Comparison of ENCODE assay signal across 10 mouse cellular contexts in genomic region chrX:155214291-155215136, GRCm38 (mm10). TPM values are rescaled to one million over a fixed set of nuclear protein-coding genes. Genes with fewer than 3 reads are reported as not detected.
DNase-seq lines count a peak whose midpoint lies in the region; ATAC-seq and TF ChIP-seq lines count a peak whose summit lies in the region.
"Had no signal": no experiment of that assay in that cellular context is flagged by ENCODE, and none has a peak within 500 bp of the region (broad histone marks: within the 10 kb centered on the region; RNA-seq: fewer than 3 reads in every experiment).

No protein-coding gene starts in this region.

- peak overlapping the region; percentile 80; the same call in 1 of the 2 replicates for H3K9ac ChIP-seq in CH12.LX (ENCODE audit: insufficient read depth, low read depth)
- no peak overlapping the region for H3K9ac ChIP-seq in embryonic facial prominence, embryonic 14.5 days (ENCODE audit: low read depth, low read length)
- no peak overlapping the region for H3K9ac ChIP-seq in forebrain, embryonic 15.5 days (replicated peaks)
- H3K9ac ChIP-seq: midbrain, embryonic 12.5 days had no signal

- H3K4me3 ChIP-seq in CH12.LX (replicated peaks in 1 of 3; ENCODE audit: low read depth in 2 of 3, low read length in 2 of 3, poor library complexity in 1 of 3): peak overlapping the region; percentile 59 to 72 (median 65)
- peak overlapping the region; percentile 50; the same call in 1 of the 2 replicates for H3K4me3 ChIP-seq in embryonic facial prominence, embryonic 14.5 days (ENCODE audit: low read depth, low read length)
- H3K4me3 ChIP-seq in forebrain, embryonic 15.5 days: no peak overlapping the region

- TF ChIP-seq EP300 in CH12.LX (IDR thresholded peaks at IDR 0.05; ENCODE audit: low read length): no peak

- H3K9me3 ChIP-seq in CH12.LX (replicated peaks; ENCODE audit: low read length): no peaks in the 10 kb centered on the region
- no peaks in the 10 kb centered on the region for H3K9me3 ChIP-seq in embryonic facial prominence, embryonic 14.5 days (ENCODE audit: control insufficient read depth, low read length)
- H3K9me3 ChIP-seq in forebrain, embryonic 15.5 days: no peaks in the 10 kb centered on the region
- H3K9me3 ChIP-seq: midbrain, embryonic 12.5 days had no signal

- dilution Hi-C loops in CH12.LX (cut with MboI; ENCODE audit: extremely low pct_ligation_motif_present, extremely low pct_unique_long_range_greater_than_20kb, low sequenced_read_pairs): no loop called here

- DNase-seq in kidney, adult 9 months: peak; percentile 36
- DNase-seq in kidney, postnatal 10 days: no peak
- no peak for DNase-seq in CH12.LX (ENCODE audit: extremely low read depth)
- DNase-seq in embryonic facial prominence, embryonic 14.5 days (ENCODE audit: low spot score): no peak
- peak; percentile 37 for DNase-seq in lung, postnatal 10 days
- DNase-seq in adrenal gland, postnatal 14 days: no peak
- no peak for DNase-seq in thymus, postnatal 36 days
- DNase-seq: layer of hippocampus, postnatal 36 days had no signal

- H3K27ac ChIP-seq in CH12.LX (ENCODE audit: insufficient read depth, low read depth): no peak overlapping the region
- H3K27ac ChIP-seq in embryonic facial prominence, embryonic 14.5 days (replicated peaks; ENCODE audit: low read depth, low read length): no peak overlapping the region
- H3K27ac ChIP-seq in forebrain, embryonic 15.5 days (replicated peaks): no peak overlapping the region
- H3K27ac ChIP-seq: midbrain, embryonic 12.5 days had no signal

- peaks cover 10% of the 10 kb centered on the region for H3K79me2 ChIP-seq in CH12.LX (replicated peaks; ENCODE audit: control insufficient read depth, extremely low read depth, insufficient read depth, poor library complexity, severe bottlenecking)

- H3K4me1 ChIP-seq in CH12.LX (ENCODE audit: control insufficient read depth in 1 of 2, insufficient read depth in 2 of 2): no peaks in the 10 kb centered on the region; a peak in 1 of 4 replicates
- no peaks in the 10 kb centered on the region for H3K4me1 ChIP-seq in embryonic facial prominence, embryonic 14.5 days (ENCODE audit: control insufficient read depth, insufficient read depth, low read length)
- H3K4me1 ChIP-seq in forebrain, embryonic 15.5 days: no peaks in the 10 kb centered on the region; the same call in 1 of the 2 replicates
- H3K4me1 ChIP-seq: midbrain, embryonic 12.5 days had no signal

- TF ChIP-seq POLR2A in CH12.LX (IDR thresholded peaks at IDR 0.05; ENCODE audit: low read depth, low read length): no peak

- TF ChIP-seq CTCF in CH12.LX (conservative IDR thresholded peaks at IDR 0.05 in 1 of 2, IDR thresholded peaks at IDR 0.05 in 1 of 2; ENCODE audit: low read depth in 2 of 2, low read length in 2 of 2): no peak

- WGBS in embryonic facial prominence, embryonic 14.5 days: 83% methylated on average over 5 of the region's 5 CpGs
- 91% methylated on average over 5 of the region's 5 CpGs for WGBS in forebrain, embryonic 15.5 days

- in situ Hi-C loops in CH12.LX (cut with MboI; ENCODE audit: low pct_ligation_motif_present, low pct_unique_long_range_greater_than_20kb, low sequenced_read_pairs): no loop called here

- H3K27me3 ChIP-seq in CH12.LX (replicated peaks): no peaks in the 10 kb centered on the region
- H3K27me3 ChIP-seq in embryonic facial prominence, embryonic 14.5 days (replicated peaks; ENCODE audit: control insufficient read depth, insufficient read depth, low read length): no peaks in the 10 kb centered on the region
- H3K27me3 ChIP-seq in forebrain, embryonic 15.5 days: no peaks in the 10 kb centered on the region
- H3K27me3 ChIP-seq: midbrain, embryonic 12.5 days had no signal

- peaks cover 12 to 13% of the 10 kb centered on the region in 2 experiments for H3K36me3 ChIP-seq in CH12.LX (replicated peaks in 1 of 2; ENCODE audit: control insufficient read depth in 1 of 2, insufficient read depth in 1 of 2, low read length in 1 of 2)
- no peaks in the 10 kb centered on the region for H3K36me3 ChIP-seq in embryonic facial prominence, embryonic 14.5 days (ENCODE audit: control insufficient read depth, insufficient read depth, low read length)
- H3K36me3 ChIP-seq in forebrain, embryonic 15.5 days: no peaks in the 10 kb centered on the region
- H3K36me3 ChIP-seq: midbrain, embryonic 12.5 days had no signal

- TF ChIP-seq RAD21 in CH12.LX (IDR thresholded peaks at IDR 0.05; ENCODE audit: low read depth, low read length): no peak

- peak overlapping the region; percentile 56 for H3K4me2 ChIP-seq in CH12.LX (ENCODE audit: insufficient read depth, low read depth, poor library complexity, severe bottlenecking)
- H3K4me2 ChIP-seq in embryonic facial prominence, embryonic 14.5 days (ENCODE audit: low read depth, low read length): peak overlapping the region; percentile 60; the same call in 1 of the 2 replicates
- no peak overlapping the region for H3K4me2 ChIP-seq in forebrain, embryonic 15.5 days (replicated peaks)

- no peak for ATAC-seq in embryonic facial prominence, embryonic 14.5 days (ENCODE audit: low read depth)
- ATAC-seq in forebrain, embryonic 15.5 days (replicated peaks): no peak

TF ChIP-seq in CH12.LX, 34 proteins besides CTCF, POLR2A, EP300 and RAD21:
- TF ChIP-seq ZNF384 (IDR thresholded peaks at IDR 0.05; ENCODE audit: low read depth, low read length) (peak; percentile 88), ZC3H11A (IDR thresholded peaks at IDR 0.05; ENCODE audit: low read depth, low read length) (no peak)

RNA-seq across cellular contexts. Expression of gene Sat1, which starts 1.7 kb away (rescaled TPM):
- total RNA-seq in CH12.LX (2012; rRNA removed) (68.8 and 92.6 TPM in 2 replicates), CH12.LX (2014; rRNA removed) (112 and 114 TPM in 2 replicates)
- polyA plus RNA-seq in CH12.LX (2012; ENCODE audit: insufficient read length, low read depth): 56.7 and 58.3 TPM in 2 replicates
- 148 TPM in 2 replicates for polyA plus RNA-seq in embryonic facial prominence, embryonic 14.5 days (2014; fragmentation: Nextera tagmentation; extraction: Ambion mirVana)
- total RNA-seq in adrenal gland, postnatal 14 days (2021): 135 and 163 TPM in 2 replicates
- polyA plus RNA-seq in forebrain, embryonic 15.5 days (2015; fragmentation: Nextera tagmentation; extraction: Ambion mirVana): 53.4 and 57.2 TPM in 2 replicates

RNA-seq across cellular contexts. Expression of gene Acot9, which starts 47.7 kb away (rescaled TPM):
- total RNA-seq in CH12.LX (2012; rRNA removed) (39.1 and 44.7 TPM in 2 replicates), CH12.LX (2014; rRNA removed) (70.6 and 89.5 TPM in 2 replicates)
- 45.4 and 46.2 TPM in 2 replicates for polyA plus RNA-seq in CH12.LX (2012; ENCODE audit: insufficient read length, low read depth)
- 52.2 and 55.1 TPM in 2 replicates for polyA plus RNA-seq in embryonic facial prominence, embryonic 14.5 days (2014; fragmentation: Nextera tagmentation; extraction: Ambion mirVana)
- 50.9 and 53.6 TPM in 2 replicates for total RNA-seq in adrenal gland, postnatal 14 days (2021)
- 29.6 and 30.9 TPM in 2 replicates for polyA plus RNA-seq in forebrain, embryonic 15.5 days (2015; fragmentation: Nextera tagmentation; extraction: Ambion mirVana)

Comparison
In these comparisons a context has a peak if more than half of its experiments do, and no peak if none do; other contexts are left out.
1. DNase-seq: peak in kidney, adult 9 months (single experiment) and lung, postnatal 10 days (single experiment); none in kidney, postnatal 10 days (single experiment), CH12.LX (single experiment), embryonic facial prominence, embryonic 14.5 days (single experiment), adrenal gland, postnatal 14 days (single experiment) and thymus, postnatal 36 days (0 of 2).